Mouse (Mus musculus) CH12.LX (cell line): ENCODE data around the gene Hist1h1d.
"Not testable (repeated sequence)": the region's sequence is repeated elsewhere in the genome, so short reads cannot be mapped to it uniquely, and the experiment has no call there.

Source experiments
- CTCF ChIP-seq, 2 experiments: IDR thresholded peaks in 1 of 2; conservative IDR thresholded peaks in 1 of 2; 2 replicates each; pipeline ENCODE4 v1.5.1; 2011 to 2012; ENCODE audit warnings: low read depth in 2 of 2, low read length in 2 of 2, improper control_type of control experiment in 1 of 2, inconsistent platforms in 1 of 2, mild to moderate bottlenecking in 1 of 2, moderate library complexity in 1 of 2
- ZNF384 ChIP-seq: IDR thresholded peaks from 2 replicates; pipeline ENCODE4 v1.6.1; 2012; ENCODE audit warnings: low read depth, low read length, improper control_type of control experiment, inconsistent platforms

DNA sequence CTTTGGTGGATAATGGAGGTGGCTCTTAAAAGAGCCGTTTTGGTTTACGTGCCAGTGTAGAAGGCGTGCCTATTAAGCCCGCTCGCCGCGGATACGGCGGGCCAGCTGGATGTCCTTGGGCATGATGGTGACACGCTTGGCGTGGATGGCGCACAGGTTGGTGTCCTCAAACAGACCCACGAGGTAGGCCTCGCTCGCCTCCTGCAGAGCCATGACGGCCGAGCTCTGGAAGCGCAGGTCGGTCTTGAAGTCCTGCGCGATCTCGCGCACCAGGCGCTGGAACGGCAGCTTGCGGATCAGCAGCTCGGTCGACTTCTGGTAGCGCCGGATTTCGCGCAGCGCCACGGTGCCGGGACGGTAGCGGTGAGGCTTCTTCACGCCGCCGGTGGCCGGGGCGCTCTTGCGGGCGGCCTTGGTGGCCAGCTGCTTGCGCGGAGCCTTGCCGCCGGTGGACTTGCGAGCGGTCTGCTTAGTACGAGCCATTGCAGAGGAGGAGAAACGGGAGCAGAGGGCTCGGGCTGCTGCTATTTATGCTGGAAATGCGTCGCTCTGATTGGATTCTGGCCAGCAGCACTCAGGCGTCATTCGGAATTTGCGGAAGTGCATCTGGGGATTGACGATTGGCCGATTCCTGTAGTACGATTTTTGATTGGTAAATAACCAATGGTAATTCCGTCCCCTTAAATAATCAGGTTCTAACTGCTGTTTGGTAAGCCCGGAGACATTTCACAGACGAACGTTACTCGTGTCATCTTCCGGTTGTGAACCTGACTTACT, 9.0 kb downstream of the Hist1h1d start, which contains the start of gene Hist1h3e:
- TF ChIP-seq CTCF (conservative IDR thresholded peaks at IDR 0.05 in 1 of 2, IDR thresholded peaks at IDR 0.05 in 1 of 2; ENCODE audit: low read depth in 2 of 2, low read length in 2 of 2) = 0 out of 4 replicates have a peak, but pooled peaks of 1 of the 2 experiments have one; percentile 0
- TF ChIP-seq ZNF384 = not testable (repeated sequence)
